Mouse (Mus musculus) naive thymus-derived CD4-positive, alpha-beta T cell, adult 2 months (primary cell): ENCODE results near the gene Mogat1.
"Not testable (repeated sequence)": the region's sequence is repeated elsewhere in the genome, so short reads cannot be mapped to it uniquely, and the experiment has no call there.

Experiments
- DNase-seq: peaks from one replicate; pipeline ENCODE4 v3.0.0-alpha.2; 2011; ENCODE audit warnings: low read depth

Gene Mogat1

GRCm38 (mm10) chr1:78510862-78511261, at the start of gene Mogat1:
Mogat1 (plus strand) TSS chr1:78510991.
- DNase-seq: no peak

GRCm38 (mm10) chr1:78472441-78472840, 38.4 kb upstream of the Mogat1 start:
- DNase-seq: no peak

DNA sequence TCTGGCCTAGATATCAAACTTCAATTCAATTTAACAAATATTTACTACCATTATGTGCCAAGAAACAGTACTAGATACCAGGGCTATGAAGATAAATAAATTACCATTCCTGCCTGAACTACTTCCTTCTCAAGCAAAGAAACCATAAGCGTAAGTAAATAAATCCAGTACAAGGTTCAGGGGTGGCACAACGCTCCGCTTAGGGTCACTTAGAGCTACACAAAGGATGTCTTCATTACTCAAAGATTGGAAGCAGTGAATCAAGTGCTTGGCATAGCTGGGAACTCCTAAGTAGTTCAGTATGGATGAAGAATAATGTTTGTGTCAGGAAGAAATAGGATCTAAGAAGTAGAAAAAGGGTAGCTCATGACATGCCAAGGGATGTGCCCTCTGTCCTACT, 27.4 kb upstream of the Mogat1 start:
- DNase-seq: no peak

DNA sequence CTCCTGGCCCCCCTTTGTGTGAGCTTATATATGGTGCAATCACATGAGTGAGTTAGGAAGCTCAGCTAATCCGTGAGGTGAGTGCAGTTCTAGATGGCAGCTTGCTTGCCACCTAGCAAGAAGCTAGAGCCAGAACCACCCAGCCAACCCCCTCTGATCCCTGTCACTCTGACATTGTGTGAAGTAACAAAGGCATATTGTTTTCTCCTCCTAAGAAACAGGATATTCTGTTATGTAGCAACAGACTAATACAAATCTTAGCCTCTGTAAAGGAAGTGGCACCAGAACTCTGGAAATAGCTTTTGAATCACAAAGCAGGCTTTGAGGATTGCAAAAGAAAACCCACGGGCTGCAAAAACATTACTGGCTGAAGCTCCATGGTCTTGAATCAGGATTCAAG, 26.4 kb upstream of the Mogat1 start:
- DNase-seq: no peak

DNA sequence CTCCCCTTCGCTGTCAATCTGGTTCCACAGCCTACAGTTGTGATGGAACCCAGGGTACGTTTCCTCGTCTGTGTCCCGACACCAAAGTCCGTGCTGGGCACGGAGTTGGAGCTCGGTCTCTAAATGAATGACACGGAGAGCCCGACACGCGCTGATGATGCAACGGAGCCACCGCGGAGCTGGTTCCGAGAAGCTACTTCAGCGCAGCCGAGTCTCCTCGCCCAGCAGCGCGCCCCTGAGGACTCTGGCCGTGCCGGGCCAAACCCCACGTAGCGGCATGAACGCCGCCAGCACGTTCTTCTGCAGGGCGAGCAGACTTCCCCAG, 22.4 kb upstream of the Mogat1 start:
- DNase-seq: no peak

DNA sequence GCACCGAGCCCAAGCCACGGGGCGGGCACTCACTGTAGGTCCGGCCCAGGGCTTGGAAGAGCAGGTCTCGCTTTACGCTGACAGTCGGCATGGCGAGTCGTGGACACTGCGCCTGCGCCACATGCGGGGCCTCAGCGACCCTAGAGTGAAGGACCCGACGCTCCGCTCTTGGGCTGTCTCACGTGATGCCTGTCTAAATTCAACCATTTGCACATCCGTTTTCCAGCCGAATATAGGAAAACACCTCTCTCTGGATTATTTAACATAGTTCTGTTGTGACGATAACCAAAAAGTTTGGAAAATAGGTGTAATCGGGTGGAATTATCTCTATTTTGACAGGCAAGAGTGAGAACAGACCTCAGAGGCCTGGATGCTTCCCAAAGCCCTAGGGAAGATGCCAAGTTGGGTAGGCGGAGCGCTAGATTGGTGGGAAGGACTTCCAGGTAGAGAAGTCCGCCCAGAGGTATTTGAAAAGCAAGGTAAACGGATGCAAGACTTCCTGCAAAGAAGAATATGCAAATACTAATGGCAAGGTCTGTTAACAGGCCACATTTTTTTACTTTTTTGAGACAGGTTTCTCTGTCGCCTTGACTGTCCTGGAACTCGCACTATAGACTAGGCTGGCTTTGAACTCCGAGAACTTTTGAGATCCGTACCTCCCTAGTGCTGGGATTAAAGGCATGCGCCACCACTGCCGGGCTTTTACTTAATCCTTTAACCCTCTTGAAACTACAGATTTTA, 21.9 kb upstream of the Mogat1 start, which contains the start of gene Farsb:
Gene Farsb, minus strand, starts transcription at position 146 of the 741 bp plus-strand sequence.
- peak; percentile 95 for DNase-seq

- DNase-seq: no peak
Observed at GRCm38 (mm10) chr1:78490143-78490542, 20.6 kb upstream of the Mogat1 start.

DNA sequence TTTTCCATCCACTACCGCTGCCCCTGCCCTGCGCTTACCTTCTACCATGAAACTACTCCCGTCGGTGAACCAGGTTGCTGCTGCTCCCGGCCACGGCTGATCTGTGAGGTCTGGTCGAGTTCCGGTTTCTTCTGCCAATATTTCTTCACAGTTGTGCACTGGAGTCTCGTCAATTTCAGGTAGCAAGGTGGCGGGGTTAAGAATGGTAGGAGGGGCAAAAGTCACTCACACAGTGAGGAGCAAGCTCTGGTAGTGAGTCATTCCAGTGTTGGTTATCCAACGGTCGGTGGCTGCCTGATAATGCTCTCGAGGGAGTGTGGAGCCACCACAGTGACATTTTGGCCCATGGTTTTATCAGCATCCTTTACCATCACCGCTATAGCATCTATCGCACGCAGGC, 9.8 kb upstream of the Mogat1 start:
- DNase-seq: no peak

DNA sequence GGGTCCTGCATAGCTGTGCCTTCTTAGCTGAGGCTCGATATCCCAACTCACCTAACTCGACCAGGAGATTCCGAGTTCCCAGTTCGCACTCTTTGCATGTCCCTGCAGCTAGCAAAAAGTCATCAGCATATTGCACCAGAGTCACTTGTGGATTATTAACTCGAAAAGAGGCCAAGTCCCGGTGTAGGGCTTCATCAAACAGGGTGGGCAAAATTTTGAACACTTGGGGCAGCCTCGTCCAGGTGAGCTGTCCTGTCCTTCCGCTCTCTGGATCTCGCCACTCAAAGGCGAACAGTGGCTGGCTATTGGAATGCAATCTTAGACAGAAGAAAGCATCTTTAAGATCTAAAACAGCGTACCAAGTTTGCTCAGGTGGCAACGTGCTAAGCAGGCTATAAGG, 8.9 kb upstream of the Mogat1 start:
- not testable (repeated sequence) for DNase-seq

DNA sequence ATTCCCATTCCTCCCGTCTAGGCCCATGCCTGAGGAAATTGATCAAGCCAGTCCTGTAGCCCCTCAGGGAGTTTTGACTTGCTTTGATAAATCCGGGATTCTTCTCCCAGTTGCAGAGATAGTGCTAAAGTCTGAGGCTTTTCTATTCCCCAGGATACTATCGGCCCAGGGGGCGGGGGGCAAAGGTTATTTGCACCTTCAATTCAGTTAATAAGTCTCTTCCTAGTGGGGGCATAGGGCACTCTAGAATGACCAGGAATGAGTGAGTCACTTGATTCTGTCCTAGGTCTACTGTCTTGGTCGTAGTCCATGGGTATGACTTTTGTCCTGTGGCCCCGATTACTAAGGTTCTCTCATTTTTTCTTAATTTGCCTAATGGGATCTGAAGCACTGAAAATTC, 8.3 kb upstream of the Mogat1 start:
- DNase-seq: no peak

DNA sequence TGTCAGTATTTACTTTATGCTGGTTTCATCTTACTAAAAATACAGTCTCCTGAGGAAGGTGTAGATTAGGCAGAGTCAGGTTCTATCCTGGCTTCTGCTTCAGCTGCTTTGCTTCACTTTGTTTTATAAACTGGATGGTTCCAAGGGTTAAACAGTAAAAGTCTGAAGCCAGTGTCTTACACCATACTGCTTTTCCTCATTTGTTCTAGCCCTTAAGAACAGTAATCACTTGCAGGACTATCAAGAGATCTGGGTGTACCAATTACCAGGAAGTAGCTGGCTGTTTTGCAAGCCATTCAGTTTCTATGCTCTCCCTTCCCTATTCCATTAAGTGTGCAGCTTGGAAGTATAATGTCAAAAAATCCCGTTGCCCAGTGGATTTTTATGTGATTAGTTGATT, 3.7 kb upstream of the Mogat1 start:
- no peak for DNase-seq

DNA sequence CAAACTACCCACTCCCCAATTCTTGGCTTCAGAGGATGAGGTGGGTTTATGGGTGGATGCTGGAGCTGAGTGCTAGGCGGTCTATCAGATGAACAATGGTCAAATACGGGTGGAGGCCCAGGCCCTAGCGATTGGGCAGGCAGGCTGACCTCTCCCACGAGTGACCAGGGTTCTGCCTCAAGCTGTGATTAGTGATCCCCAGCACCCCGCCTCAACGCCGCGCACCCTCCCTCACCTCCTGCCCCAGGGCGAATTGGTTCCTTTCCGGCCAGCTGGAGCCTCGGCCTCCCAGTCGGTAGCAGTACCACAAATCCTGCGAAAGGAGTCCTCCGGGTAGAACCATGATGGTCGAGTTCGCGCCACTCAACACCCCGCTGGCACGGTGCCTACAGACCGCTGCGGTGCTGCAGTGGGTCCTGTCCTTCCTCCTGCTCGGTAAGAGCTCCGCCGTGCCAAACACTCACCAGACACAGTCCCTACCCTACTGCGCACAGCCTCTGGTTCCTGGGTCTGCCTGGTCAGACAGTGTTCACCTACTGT, 900 bp downstream of the Mogat1 start, which contains the start of gene BC035947:
Gene BC035947, minus strand, starts transcription at position 538 of the 540 bp plus-strand sequence.
- no peak for DNase-seq

DNA sequence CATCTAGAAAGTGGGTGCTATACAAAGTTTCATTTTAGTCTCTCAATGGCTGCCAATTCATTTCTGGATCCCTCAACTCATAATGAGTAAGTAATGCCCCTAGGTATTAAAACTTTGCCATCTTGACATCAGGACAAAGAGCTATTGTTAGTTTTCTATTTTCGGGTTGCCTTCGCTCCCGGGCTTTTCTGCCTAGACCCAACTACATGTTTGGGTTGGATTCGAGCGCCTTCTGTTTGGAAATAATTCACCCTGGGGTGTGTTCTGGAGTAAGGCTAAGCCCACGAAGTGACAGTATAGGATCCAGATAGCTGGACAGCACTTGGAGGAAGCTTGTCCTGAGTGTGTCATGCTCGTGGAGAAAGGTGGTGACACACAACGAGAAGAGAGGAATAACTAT, 2.0 kb downstream of the Mogat1 start:
- DNase-seq: no peak

DNA sequence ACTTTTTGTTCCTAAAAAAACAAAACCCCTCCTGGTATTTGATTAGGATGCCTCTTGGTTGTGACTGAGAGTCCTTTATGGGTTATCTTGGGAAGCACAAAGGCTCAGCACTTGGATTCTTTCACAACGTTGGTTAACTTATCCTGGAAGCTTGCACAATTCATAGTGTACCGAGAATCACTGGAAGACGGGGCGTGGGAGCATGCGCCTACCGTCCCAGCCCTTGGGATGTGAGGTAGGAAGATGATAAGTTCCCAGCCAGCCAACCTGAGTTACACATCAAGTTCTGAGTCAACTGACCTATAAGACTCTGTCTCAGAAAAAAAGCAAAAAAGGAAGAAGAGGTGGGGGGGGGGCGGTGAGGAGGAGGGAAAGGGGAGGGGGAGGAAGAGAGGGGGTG, 8.1 kb downstream of the Mogat1 start:
- no peak for DNase-seq

- DNase-seq: peak; percentile 80
Observed at GRCm38 (mm10) chr1:78525189-78525886, 14.5 kb downstream of the Mogat1 start.

DNA sequence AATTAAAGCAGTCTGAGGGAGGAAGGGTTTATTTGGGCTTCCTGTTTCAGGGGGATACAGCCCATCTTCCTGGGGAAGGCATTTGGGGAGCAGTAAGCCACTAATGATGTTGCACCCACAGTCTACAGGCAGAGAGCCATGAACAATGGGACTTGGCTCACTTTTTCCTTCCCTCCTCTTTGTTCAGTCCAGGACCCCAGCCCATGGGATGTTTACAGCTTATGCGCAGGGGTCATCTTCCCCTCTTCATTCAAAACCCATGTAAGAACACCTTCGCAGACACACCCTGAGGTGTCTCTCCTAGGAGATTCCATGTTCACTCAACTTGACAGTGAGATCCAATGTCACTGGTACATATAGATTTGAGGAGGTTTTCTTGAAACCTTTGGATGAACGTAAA, 17.6 kb downstream of the Mogat1 start:
- DNase-seq: no peak

DNA sequence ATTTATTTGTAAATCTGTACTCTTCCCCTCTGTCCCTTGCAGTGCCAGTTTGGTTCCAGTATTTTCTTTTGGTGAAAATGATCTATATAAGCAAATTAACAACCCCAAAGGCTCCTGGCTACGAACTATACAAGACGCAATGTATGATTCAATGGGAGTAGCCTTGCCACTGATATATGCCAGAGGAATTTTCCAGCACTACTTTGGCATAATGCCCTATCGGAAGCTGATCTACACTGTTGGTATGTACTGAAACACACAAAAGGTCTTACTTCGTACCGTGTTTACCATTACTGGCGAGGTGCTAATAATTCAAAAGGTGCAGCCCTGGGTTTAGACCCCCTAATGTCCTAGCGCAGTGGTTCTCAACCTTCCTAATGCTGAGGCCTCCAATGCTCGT, 18.2 kb downstream of the Mogat1 start:
- no peak for DNase-seq

DNA sequence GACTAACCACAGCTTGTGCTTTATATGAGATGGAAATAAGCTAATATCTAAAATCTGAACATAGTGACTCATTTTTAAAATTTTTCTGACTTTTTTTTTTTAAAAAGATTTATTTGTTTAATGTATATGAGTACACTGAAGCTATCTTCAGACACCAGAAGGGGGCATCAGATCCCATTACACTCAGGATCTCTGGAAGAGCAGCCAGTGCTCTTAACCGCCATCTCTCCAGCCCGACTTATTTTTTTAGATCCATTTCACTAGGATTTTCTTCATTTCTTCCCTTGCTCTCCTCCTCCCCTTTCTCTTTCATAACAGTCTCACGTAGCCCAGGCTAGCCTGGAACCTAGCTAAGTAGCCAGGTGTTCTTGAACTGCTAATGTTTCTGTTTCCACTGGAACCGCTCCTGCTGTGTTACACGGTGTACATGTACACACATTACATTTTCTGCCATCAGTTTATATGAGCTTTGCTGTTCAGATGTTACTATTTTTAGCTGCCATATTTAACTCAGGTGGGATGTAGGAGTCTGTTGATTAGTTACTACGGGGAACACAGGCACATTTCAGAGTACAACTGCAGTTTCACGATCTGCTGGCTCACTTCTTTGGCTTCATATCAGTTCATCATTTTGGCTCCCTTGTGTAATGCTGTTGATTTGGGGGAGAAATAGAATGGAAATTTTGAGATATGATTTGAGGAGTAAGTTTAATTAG, 19.9 kb downstream of the Mogat1 start:
- DNase-seq: no peak

DNA sequence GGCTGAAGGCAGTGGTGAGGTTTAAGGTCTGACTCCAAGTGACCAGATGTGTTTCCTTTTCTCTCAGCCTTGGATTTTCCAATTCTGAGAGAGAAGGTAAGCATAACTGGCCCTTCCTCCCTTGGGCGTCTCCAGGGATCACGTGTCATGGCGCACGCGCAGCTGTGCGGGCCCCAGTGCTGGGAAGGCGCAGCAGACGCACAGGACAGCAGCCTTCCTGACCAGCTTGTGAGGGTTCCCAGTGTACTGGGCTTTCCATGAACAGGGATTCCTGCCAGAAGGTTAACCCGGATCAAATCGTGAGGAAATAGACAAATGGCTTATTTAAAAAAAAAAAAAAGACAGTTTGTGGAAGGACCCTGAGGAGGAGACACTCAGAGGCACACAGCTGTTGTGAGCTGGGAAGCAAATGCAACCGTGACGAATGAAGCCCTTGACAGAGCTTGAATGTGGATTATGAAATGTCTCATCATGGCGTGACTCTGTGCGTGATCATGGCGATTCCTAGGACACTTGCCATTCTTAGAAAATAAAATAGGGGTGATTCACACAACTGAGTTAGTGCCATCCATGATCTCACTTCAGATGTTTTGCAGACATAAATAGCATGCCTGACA, 21.5 kb downstream of the Mogat1 start:
- no peak for DNase-seq

GRCm38 (mm10) chr1:78534428-78535150, 23.8 kb downstream of the Mogat1 start:
- no peak for DNase-seq

DNA sequence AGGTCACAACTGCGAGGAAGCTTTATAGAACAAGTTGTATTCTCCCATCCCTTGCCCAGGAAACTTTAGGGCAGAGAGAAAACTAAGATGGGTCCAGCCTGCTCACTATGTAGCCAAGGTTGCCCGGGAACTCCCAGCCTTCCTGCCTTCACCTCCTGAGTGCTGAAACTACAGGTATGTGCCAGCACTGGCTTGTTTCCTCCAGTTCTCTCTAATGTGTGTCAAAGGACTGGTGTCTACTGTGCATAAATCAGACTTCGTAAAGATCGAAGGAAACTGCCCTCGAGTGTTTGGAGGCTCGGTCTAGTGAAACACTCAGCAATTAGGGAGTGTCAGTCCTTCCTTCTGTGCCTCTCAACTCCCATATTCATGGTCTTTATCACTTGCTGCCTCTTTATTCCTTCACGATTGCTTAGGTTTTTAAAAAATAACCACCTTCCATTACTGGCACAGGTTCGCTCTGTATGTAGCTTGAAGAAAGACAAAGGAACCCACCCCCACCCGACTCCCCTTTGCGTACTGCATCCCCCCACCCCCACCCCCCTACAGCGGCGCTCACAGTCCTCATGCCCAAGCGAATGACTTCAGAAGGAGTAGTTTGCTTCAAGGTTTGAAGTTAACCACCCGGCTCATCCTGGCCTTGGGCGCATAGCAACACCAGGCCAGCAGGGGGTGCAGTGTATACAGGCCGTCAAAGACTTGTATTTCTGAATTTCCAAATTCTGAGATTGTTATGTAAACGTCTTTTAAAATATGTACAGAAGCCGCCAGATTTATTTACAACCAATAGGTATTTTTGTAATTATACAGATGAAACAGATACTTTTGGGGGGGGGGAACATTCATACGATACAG, 25.7 kb downstream of the Mogat1 start:
- peak; percentile 88 for DNase-seq
